Mouse (Mus musculus): Measurements from ENCODE around the gene Sorbs1.
A peak's percentile ranks its signal among the peaks of the same experiment; 100 is the strongest.

The Sorbs1 gene

GRCm38 (mm10) chr19:40379081-40379480 lies 134.5 kb downstream of the Sorbs1 start:
- DNase-seq (ENCODE audit: inconsistent age in 2 of 2, low spot score in 1 of 2): no peak

GRCm38 (mm10) chr19:40377632-40378031 lies 135.9 kb downstream of the Sorbs1 start:
- DNase-seq (ENCODE audit: inconsistent age in 2 of 2, low spot score in 1 of 2): no peak

- no peak for DNase-seq (ENCODE audit: inconsistent age in 2 of 2, low spot score in 1 of 2)
Observed at GRCm38 (mm10) chr19:40376566-40377281, 136.9 kb downstream of the Sorbs1 start.

DNA sequence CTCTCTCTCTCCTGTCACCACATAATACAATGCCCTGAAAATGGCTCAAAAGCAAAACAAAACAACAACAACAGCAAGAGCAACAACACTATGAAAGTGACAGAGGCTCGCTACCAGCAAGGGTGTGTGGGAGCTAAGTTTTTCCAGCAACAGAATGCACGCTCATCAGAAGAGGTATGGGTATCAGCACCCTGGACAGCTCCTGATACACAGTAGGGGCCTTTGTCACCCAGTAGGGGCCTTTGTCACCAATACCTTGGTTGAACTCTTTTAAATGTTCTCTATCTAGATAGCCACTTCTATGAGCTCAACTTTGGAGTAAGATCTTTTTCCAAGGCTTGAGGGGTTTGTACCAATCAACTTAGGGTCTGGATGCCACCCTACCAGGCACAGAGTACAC lies 138.9 kb downstream of the Sorbs1 start:
- no peak for DNase-seq (ENCODE audit: inconsistent age in 2 of 2, low spot score in 1 of 2)

- no peak for DNase-seq (ENCODE audit: inconsistent age in 2 of 2, low spot score in 1 of 2)
Observed at GRCm38 (mm10) chr19:40372679-40373078, 140.9 kb downstream of the Sorbs1 start.

- DNase-seq (ENCODE audit: inconsistent age in 2 of 2, low spot score in 1 of 2): peak in 1 of 2 experiments; percentile 72
Observed at GRCm38 (mm10) chr19:40371866-40372265, 141.7 kb downstream of the Sorbs1 start.

- DNase-seq (ENCODE audit: inconsistent age in 2 of 2, low spot score in 1 of 2): peak; percentile 79 to 90
Observed at GRCm38 (mm10) chr19:40369852-40370811, 143.4 kb downstream of the Sorbs1 start.

GRCm38 (mm10) chr19:40368517-40368916 lies 145.1 kb downstream of the Sorbs1 start:
- no peak for DNase-seq (ENCODE audit: inconsistent age in 2 of 2, low spot score in 1 of 2)

- DNase-seq (ENCODE audit: inconsistent age in 2 of 2, low spot score in 1 of 2): peak in 1 of 2 experiments; percentile 71
Observed at GRCm38 (mm10) chr19:40366163-40366941, 147.2 kb downstream of the Sorbs1 start.

GRCm38 (mm10) chr19:40365137-40365536 lies 148.4 kb downstream of the Sorbs1 start:
- peak in 1 of 2 experiments; percentile 72 for DNase-seq (ENCODE audit: inconsistent age in 2 of 2, low spot score in 1 of 2)

GRCm38 (mm10) chr19:40363447-40363846 lies 150.1 kb downstream of the Sorbs1 start:
- no peak for DNase-seq (ENCODE audit: inconsistent age in 2 of 2, low spot score in 1 of 2)

DNA sequence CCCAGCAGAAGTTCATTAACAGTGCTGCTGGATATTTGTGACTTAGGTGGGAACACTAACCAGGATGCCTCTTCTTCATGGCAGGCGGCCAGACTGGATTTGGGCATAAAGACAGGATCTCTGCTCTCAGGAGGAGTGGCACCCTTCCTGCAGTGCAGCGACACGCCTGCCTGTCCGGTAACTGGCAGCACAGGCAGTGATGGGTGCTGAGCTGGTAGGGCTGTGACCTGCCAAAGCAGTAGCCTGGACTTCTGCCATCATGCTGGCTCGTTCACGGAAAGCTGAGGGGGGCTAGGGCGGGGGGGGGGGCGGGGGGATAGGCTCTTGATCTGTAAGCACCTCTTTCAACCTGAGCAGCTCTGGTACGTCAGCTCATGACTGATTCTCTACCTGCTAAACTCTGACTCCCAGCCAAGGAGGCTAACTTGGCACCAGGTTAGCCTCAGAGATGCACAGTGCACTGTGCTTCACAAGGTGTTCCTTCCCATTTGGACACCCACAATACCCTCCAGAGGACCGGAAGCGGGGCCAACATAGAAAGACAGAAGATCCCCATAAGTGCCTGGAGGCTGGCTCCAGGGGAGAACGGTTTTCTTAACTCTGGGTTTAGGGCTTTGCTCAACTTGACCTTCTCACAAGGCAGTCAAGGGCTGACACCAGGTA lies 151.2 kb downstream of the Sorbs1 start:
- no peak for DNase-seq (ENCODE audit: inconsistent age in 2 of 2, low spot score in 1 of 2)

DNA sequence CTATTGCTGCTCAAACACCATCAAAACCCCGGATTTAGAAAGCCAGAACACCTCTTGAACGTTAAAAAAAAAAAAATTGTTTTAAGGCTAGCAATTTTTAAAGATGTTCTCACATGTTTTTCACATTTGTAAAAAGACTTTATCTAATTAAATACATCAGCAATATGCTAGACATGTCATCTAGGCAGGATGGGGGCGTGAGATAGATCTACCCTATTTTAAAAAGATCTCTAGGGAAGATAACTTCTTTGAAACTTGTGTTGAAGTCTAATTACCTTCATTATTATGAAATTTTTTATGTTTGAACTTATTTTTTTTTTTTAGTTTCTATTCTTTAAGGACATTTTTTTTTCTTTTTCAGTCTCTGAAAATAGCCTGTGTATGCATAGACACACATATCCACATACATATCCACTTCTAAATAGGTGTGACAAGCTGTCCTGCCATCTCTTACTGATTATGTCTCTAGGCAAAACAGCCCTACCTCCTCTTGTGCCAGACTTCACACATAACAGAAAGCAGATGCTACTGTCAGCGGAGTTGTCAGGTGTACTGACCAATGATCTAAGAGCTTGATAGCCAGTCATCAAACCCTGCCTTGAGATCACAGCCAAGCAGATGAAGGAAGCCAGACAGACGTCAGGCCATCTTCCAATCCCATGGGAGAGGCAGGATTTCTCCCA lies 153.7 kb downstream of the Sorbs1 start:
- DNase-seq (ENCODE audit: inconsistent age in 2 of 2, low spot score in 1 of 2): no peak

GRCm38 (mm10) chr19:40356536-40357522 lies 156.8 kb downstream of the Sorbs1 start:
- peak in 1 of 2 experiments; percentile 48 for DNase-seq (ENCODE audit: inconsistent age in 2 of 2, low spot score in 1 of 2)

- DNase-seq (ENCODE audit: inconsistent age in 2 of 2, low spot score in 1 of 2): no peak
Observed at GRCm38 (mm10) chr19:40355075-40355474, 158.5 kb downstream of the Sorbs1 start.

DNA sequence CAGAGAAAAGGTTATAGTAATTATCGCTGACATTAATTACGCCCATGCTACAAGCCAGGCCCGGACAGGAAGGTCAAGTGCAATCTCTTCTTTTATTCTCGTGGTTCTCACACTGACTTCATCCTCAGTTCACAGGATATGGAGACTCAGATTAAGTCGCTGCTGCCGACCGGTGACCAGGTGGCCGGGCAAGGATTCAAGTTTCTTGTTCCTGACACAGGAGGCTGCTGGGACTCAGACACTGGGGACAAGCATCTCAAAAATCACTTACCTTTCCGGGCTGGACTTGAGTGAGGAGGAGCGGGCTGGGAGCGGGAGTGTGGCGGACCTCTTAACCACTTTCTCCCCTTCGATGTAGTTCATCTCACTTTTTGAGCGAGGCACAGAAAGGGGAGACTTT lies 161.6 kb downstream of the Sorbs1 start:
- no peak for DNase-seq (ENCODE audit: inconsistent age in 2 of 2, low spot score in 1 of 2)

GRCm38 (mm10) chr19:40350835-40351234 lies 162.7 kb downstream of the Sorbs1 start:
- no peak for DNase-seq (ENCODE audit: inconsistent age in 2 of 2, low spot score in 1 of 2)

- no peak for DNase-seq (ENCODE audit: inconsistent age in 2 of 2, low spot score in 1 of 2)
Observed at GRCm38 (mm10) chr19:40349713-40350671, 163.6 kb downstream of the Sorbs1 start.
